Mouse (Mus musculus): ENCODE measurements around the gene Irf9. TPM values are rescaled to one million over a fixed set of nuclear protein-coding genes. Genes with fewer than 3 reads are reported as not detected.

The Irf9 gene
- total RNA-seq (2021) = 10 to 100 TPM; 20.0 to 26.2 TPM
- long read RNA-seq, experiment 1, transcript Irf9-202 (9 exons, 2,459 nt) = major isoform, 12 of 24 reads
- long read RNA-seq, experiment 1, partial matches to known transcripts = 2 of 24 reads
- long read RNA-seq, experiment 1, other reads (novel, unspliced or antisense) = 7 of 24 reads
- long read RNA-seq, experiment 2, transcript Irf9-202 (9 exons, 2,459 nt) = major isoform, 32 of 41 reads
- long read RNA-seq, experiment 2, partial matches to known transcripts = 5 of 41 reads
- long read RNA-seq, experiment 2, other reads (novel, unspliced or antisense) = 0 of 41 reads

DNA sequence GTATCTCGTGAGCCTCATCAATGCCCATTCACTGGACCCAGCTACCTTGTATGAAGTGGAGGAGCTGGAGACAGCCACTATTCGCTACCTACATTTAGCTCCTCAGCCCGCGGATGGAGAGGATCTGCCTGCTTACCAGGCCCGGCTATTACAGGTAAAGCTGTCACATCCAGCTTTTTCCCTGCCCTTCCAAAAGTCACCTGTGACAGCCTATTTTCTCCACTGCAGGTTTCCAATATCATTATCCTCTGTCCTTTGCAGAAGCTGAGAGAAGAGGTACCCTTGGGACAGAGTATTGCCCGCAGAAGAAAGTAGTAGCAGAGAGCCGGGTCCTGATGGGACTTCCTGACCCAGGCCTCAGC is at the start of gene Irf9:
Irf9 (plus strand) TSS at position 301 of the 362 bp plus-strand sequence.
- DNase-seq (ENCODE audit: low spot score in 2 of 2) = no peak

DNA sequence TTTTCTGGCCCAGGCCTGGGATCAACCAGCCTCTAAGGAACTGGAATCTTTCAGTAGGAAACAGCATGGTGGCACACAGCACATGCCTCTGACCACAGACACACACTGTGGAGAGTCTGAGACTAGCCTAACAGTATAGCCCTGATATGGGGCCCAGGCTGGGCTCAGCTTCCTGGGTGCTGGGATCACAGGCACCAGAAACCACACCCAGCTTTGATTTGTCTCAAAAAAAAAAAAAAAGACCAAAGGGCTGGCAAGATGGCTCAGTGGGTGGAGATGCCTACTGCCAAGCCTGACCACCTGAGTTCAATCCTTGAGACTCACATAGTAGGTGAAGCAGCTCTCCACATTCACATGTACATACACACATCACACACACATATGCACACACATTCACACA is 48.7 kb upstream of the Irf9 start:
- DNase-seq (ENCODE audit: low spot score in 2 of 2) = no peak

DNA sequence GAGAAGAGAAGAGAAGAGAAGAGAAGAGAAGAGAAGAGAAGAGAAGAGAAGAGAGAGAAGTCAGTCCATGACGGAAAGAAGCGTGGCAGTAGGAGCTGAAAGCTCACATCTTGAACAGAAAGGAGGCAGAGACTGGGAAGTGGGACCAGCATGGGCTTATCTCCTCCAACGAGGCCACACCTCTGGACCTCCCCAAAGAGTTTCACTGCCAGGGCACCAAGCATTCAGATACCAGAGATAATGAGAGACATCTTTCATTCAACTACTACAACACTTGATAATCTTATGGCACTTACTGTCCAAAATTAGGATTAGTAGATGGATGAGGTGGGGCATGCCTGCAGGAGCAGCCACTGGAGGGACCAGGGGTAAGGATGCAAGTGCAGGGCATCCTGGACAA is 47.6 kb upstream of the Irf9 start:
- DNase-seq (ENCODE audit: low spot score in 2 of 2) = no peak

DNA sequence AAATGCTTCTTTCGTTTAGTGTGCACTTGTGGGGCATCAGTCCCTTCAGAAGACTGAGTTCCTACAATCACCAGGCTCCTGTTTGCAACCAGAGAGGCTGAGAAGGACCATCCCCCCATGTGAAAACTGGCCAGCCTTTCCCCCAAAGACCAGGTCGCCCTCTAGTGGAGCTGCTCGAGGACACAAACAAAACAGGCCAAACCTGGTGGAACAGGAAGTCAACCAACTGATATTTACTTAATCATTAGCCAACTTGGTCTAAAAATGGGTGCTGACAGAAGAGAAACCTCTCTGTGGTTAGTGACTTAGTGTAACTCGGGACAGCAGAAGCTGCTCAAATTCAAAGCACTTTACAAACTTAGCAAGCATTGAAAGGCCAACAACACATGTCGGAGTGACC is 46.4 kb upstream of the Irf9 start:
- DNase-seq (ENCODE audit: low spot score in 2 of 2) = peak; percentile 72 to 74

DNA sequence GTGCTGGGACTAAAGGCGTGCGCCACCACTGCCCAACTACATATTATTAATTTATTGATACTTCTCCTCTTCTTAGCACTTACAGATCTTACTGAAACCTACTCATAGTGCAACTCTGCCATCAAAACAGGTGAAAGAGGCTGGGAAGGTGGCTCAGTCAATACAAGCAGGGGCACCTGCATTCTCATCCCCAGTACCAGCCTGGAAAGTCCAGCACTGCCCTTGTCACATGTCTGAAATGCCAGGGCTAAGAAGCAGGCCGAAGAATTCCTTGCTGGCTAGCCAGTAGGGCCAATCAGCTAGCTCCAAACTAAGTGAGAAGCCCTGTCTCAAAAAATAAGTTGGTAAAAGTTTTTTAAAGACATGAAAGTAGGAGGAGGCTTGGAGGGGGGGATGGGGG is 45.8 kb upstream of the Irf9 start:
- DNase-seq (ENCODE audit: low spot score in 2 of 2) = no peak

DNA sequence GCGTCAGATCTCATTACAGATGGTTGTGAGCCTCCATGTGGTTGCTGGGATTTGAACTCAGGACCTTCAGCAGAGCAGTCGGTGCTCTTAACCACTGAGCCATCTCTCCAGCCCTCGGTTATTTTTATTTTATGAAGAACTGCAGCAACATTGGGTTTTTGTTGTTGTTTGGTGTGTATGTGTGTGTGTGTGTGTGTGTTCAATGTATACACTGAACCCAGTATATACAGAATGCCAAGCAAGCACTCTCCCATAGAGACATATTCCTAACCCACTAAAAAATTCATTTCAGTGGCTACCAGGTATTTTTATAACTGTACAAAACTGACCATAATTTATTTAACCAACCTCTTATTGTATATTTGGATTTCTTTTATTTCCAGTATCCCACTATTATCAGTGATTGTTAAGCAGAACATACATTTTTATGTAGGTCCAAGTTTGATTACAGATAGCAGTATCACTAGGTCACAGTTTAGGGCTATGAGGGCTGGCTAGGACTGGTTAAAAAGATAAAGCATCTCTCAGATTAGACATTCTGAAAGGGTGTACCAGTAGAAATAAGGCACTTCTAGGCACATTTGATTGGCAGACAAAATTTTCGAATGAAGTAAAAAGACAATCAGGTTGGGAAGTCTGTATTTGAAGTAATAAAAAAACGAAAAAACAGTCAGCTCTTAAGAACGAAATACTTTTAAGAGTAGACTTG is 44.5 kb upstream of the Irf9 start:
- DNase-seq (ENCODE audit: low spot score in 2 of 2) = no peak

DNA sequence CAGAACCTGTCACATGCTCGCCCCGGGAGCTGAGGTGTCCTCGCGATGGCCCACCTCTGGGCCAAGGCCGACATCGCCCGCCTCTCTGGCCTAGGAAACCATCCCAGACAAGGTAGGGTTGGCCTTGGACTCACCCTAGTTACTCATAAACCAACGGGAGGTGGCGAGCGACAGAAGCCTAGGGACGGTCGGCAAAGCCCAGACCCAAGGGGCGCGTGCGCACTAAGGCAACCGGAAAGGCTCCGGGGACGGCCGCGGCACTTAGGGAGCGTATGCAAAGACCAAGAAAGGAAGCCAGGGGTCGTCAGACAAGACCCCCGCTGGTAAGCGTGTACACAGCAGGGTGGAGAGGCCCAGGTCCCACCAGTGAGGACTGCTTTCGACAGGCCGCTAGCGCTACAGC is 43.6 kb upstream of the Irf9 start, which contains the start of gene Dcaf11:
Dcaf11 (plus strand) TSS at position 208 of the 403 bp plus-strand sequence.
- DNase-seq (ENCODE audit: low spot score in 2 of 2) = peak; percentile 81 to 84

DNA sequence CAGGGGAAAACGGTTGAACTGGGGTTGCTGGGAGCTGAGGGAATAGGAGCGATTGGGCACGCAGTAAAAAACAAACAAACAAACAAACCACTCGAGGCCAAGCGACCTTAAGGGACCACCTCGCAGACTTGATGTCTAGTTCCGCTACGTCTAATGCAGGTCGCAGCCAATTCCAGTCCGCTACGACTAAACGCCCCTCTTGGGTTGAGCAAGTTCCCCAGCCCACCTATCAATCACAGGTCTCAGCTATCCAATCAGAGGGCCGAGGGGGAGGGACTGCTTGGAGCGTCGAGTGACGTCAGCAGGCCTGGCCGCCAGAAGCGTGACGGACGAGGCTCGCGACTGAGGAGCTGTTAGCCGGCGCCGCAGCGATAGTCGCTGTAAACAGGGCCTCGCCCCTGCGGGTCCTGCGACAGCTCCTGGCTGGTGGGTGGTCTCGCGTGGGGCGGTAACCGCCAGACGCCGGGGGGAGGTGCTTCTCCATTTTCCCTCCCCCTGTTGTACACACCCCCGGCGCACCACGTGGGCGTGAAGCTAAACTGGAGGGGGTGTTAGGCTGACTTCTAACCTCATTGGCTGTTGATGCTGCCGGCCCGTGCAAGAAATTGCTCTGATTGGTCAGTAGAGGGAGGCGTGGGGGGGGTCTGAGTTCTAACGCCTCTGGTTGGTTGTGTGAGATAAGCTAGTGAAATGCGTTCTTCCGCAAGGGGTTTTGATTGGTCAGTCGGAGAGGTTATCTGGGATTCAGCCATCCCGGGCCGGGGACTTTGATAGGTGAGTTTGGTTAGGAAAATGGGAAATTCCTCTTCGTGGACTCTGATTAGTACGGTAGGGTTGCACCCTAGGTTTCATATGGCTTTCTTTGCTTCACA is 42.9 kb upstream of the Irf9 start, which contains the start of gene A730061H03Rik:
A730061H03Rik (minus strand) TSS at position 205 of the 872 bp plus-strand sequence.
- peak; percentile 92 to 94 for DNase-seq (ENCODE audit: low spot score in 2 of 2)

DNA sequence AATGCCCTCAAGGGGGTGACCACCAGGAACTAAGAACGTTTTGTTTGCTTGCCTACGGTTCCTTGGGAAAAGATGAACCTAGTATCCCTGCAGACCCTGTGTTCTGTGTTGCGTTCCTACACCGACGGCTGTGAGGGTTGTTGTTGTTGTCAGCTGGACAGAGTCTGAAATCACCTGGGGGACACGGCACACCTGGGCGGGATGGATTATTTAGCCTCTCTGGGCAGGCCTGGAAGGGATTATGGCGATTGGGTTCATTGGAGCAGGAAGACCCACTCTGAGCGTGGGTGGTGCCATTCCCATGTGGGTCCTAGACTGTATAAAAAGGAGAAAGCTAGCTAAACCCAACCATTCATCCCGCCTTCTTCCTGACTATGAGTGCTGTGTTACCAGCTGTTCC is 41.5 kb upstream of the Irf9 start:
- no peak for DNase-seq (ENCODE audit: low spot score in 2 of 2)

DNA sequence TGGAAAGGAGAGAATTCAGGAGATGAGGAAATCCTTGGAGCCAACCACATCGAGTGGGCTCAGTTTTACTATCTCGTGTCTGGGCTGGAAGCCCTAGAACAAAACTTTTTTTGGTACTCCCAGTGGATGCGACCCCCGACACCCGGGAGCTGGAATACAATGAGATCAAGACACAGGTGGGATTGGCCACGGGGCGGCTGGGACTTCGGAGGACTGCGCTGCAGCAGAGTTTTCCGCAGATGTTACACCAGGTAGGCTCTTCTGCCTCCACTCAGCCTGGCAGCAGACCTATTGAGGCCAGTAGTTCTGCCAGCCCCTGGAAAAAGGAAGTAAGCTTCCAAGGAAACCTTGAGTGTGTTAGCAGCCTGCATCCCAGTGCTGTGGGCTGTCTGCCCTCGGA is 40.1 kb upstream of the Irf9 start:
- DNase-seq (ENCODE audit: low spot score in 2 of 2) = no peak

DNA sequence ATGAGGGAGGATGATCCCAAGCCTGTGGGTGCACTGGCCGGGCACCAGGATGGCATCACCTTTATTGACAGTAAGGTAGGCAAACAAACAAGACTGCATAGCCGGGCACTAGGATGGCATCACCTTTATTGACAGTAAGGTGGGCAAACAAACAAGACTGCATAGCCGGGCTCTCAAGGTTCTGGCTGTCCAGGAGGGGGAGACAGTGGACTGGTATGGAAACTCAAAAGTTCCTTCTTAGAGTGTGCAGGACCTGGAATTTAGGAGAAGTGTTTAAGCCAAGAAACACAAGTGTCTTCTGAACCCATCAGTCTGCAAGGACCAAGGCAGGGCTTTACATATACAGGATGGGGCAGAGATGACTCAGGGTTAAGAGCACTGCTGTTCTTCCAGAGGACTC is 37.6 kb upstream of the Irf9 start:
- no peak for DNase-seq (ENCODE audit: low spot score in 2 of 2)

DNA sequence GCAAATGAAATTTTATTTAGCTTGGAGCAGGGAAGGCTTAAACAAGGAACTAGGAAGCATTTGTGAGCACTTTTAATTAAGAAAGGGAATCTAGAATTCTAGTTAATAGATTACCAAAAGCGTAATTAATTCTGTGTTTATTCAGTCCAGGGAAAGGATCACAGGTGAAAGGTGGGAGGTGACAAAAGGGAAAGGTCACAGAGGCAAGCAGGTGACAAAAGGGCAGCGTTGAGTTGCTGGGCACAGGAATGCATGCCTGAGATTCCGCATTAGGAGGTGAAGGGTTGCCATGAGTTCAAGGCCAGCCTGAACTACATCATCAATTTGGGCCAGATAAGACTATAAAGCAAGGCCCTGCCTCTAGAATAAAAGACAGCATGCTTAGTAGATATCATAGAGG is 35.9 kb upstream of the Irf9 start:
- no peak for DNase-seq (ENCODE audit: low spot score in 2 of 2)

DNA sequence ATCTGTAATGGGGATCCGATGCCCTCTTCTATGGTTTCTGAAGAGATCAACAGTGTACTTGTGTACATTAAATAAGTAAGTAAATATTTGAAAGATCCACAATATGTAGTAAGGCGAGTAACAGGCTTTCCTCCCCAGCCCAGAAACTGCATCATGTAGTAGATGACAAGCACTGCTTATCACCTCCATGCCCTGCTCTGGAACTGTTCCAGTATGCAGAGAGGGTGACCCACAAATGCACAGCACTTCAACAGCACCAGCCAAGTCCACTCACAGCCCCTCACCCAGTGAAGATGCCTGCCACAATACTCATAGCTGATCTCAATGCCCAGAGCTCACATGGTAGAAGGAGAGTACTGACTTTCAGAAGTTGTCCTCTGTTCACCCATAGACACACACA is 32.8 kb upstream of the Irf9 start:
- DNase-seq (ENCODE audit: low spot score in 2 of 2) = no peak

DNA sequence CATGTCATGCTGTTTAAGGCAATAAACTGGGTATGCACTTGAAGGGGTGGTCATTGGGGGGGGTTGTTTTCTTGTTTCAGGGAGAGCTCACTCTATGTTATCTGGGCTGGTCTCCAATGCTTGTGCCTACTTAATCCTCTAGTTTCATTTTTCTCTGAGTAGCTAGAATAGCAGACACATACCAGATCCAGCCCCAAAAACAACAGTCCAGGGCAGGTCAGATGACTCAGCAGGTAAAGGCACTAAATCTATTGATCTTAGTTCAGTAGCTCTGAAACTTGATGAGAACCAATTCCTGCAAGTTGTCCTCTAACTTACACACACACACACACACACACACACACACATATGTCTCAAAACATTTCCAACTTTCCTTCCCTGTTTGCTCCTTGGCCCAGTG is 31.6 kb upstream of the Irf9 start:
- DNase-seq (ENCODE audit: low spot score in 2 of 2) = no peak

DNA sequence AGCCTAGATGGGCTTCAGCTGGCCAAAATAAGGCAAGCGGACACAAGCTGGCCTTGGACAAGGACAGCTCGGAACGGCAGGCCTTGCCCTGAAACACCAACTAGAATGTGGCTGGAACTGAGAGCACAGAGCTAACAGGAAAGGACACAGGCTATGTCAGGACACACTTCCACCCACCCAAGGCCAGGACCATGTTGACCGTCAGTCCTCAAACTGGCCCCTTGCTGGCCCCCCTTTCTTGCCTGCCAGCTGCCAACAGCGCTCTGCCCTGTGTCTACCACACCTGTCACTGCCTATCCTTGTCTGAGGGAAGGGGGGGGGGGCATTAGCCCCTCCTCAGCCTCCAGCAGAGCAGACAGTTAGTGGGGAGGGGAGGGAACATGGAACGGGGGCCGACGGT is 28.1 kb upstream of the Irf9 start, which contains the start of gene Fitm1:
Fitm1 (plus strand) TSS at position 316 of the 400 bp plus-strand sequence.
- DNase-seq (ENCODE audit: low spot score in 2 of 2) = no peak

DNA sequence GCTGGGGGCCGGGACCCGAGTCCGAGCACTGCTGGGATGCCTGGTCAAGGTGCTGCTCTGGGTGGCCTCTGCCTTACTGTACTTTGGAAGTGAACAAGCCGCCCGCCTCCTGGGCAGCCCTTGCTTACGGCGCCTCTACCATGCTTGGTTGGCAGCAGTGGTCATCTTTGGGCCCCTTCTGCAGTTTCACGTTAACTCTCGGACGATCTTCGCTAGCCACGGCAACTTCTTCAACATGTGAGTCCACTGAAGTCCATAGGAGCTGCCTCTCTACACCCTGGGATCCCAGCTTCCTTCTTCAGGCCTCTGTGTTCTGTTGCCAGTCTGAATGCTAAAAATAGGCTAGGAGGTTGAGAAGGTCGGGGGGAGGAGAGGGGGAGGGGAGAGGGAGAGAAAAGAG is 27.7 kb upstream of the Irf9 start:
- no peak for DNase-seq (ENCODE audit: low spot score in 2 of 2)

DNA sequence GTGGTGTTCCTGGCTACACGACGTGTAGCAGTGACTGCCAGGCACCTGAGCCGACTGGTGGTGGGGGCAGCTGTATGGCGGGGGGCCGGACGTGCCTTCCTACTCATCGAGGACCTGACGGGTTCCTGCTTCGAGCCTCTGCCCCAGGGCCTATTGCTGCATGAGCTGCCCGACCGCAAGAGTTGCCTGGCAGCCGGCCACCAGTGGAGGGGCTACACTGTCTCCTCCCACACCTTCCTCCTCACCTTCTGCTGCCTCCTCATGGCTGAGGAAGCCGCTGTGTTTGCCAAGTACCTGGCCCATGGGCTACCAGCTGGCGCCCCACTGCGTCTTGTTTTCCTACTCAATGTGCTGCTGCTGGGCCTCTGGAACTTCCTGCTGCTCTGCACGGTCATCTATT is 27.0 kb upstream of the Irf9 start:
- DNase-seq (ENCODE audit: low spot score in 2 of 2) = no peak

DNA sequence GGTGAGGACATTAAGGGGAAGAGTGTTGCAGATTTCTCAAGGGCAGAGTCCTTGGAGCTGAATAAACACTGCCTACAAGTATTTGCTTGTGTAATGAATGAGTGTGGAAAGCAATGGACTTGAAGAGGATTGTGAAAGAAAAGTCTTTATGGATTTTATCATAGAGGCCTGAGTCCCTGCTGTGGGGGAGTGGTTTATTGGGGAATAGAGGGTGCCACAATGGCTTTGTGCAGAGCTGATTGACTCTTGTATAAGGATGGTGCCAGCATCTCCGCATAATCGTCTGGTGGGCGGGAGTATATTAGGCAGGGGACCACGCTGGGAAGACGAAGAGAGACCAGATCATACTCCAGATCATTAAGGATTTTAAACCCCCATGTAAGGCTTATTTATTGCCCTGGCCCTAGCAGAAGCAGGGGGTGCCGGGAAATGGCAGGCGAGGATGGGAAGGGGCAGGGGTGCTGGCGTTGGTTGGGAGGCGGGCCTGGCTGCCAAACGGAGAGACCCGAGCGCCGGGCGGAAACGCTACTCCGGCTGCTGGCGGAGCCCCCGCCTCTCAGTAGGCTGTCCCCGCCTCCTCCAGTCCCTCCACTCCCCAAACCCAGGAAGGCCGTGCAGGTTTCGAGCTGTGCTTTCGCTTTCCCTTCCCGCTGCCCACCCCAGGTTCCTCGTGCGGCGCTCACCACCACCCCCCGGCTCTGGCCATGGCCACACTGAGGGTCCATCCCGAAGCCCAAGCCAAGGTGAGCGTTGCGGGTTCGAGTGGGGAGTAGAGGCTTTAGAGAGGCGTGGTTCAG is 25.3 kb upstream of the Irf9 start, which contains the start of gene Psme1:
Psme1 (plus strand) TSS at position 253 of the 797 bp plus-strand sequence.
- peak; percentile 75 to 77 for DNase-seq (ENCODE audit: low spot score in 2 of 2)

DNA sequence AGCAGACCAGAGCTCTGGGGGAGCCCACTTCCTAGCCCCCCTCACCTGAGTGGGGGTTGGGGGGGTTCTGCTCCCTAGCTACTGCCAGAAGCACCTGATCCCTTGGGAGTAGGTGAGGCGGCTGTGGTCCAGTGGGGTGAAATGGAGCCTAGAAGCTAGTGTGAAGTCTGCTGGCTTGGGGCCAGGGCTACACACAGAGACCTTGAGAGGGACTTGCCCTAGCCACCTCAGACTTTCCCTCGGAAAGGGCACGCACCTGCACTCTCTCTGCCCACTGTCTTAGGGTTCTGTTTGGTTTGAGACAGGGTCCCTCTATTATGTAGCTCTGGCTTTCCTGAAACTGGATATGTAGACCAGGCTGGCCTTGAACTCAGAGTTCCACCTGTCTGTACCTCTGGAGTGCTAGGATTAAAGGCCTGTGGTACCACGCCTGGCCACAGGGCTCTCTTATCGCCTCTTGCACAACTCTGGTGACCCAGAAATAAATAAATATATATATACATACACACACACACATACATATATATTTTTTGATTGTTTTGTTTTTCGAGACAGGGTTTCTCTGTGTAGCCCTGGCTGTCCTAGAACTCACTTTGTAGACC is 24.6 kb upstream of the Irf9 start:
- peak; percentile 66 to 72 for DNase-seq (ENCODE audit: low spot score in 2 of 2)
